Mouse (Mus musculus): ENCODE data around the gene N4bp2.

GRCm38 (mm10) chr5:65757110-65757509 lies 6.2 kb upstream of the N4bp2 start:
- TF ChIP-seq CTCF (IDR thresholded peaks at IDR 0.05; ENCODE audit: low read depth) (no peak), EP300 (IDR thresholded peaks at IDR 0.05; ENCODE audit: low read depth) (no peak)
